Mouse (Mus musculus): Measurements from ENCODE around the gene 2210408I21Rik. TPM values are rescaled to one million over a fixed set of nuclear protein-coding genes. Genes with fewer than 3 reads are reported as not detected.
"Not testable (repeated sequence)": the region's sequence is repeated elsewhere in the genome, so short reads cannot be mapped to it uniquely, and the experiment has no call there.

2210408I21Rik gene
- 11.3 and 12.4 TPM in 2 replicates for polyA plus RNA-seq (2014; fragmentation: Nextera tagmentation; extraction: Ambion mirVana)

DNA sequence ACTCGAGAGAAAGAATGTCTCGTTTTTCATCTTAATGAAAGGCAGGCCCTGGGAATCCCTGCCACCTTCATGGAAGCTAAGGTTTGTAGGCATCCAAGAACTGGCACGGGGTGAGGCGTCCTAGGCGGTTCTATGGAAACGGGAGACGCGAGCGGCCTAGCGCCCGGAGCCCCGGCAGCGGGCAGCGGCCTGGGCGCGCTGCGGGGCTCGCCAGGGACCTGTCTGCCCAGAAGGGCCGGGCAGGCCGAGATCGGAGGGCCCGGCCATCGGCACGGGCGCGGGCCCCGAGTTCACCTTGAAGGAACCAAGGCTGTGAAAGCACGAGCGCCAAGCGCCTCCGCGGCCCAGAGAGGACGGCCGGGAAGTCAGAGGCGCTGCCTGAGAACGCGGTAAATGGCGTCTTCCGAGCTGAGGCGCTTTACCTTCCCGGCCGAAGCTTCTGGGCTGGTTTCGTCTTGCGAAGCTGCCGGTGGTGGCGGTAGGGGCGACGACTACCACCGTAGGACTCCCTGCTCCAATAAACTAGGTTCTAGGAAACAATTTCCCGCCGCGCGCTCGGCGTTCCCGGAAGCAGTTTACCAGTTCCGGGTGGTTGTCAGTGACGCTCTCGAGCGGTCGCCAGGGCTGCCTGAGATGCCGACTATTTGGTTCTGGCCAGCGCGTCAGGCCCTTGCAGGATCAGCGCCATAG, at the start of gene 2210408I21Rik, which contains the start of gene Slf1:
TSS of gene 2210408I21Rik (plus strand) at position 610 of the 690 bp plus-strand sequence.
TSS of gene Slf1 (minus strand) at position 543 of the 690 bp plus-strand sequence.
- H3K36me3 ChIP-seq (ENCODE audit: control insufficient read depth, insufficient read depth, low read length): no peaks in the 10 kb centered on the region
- H3K4me3 ChIP-seq (ENCODE audit: low read length): peak within 1 kb of the TSS; percentile 93

DNA sequence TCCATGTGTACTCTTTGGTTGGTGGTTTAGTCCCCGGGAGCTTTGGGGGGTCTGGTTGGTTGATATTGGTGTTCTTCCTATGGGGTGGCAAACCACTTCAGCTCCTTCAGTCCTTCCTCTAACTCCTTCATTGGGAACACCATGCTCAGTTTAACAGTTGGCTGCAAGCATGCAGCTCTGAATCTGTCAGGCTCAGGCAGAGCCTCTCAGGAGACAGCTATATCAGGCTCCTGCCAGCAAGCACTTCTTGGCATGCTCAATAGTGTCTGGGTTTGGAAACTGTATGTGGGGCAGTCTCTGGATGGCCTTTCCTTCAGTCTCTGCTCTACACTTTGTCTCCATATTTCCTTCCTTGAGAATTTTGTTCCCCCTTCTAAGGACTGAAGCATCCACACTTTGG, 42.5 kb upstream of the 2210408I21Rik start:
- H3K4me2 ChIP-seq (replicated peaks; ENCODE audit: low read depth, low read length); H3K27me3 ChIP-seq (ENCODE audit: control insufficient read depth, insufficient read depth, low read length); H3K9me3 ChIP-seq (ENCODE audit: control insufficient read depth, low read length); H3K4me1 ChIP-seq (ENCODE audit: control insufficient read depth, insufficient read depth, low read length); H3K9ac ChIP-seq (ENCODE audit: low read depth, low read length); ATAC-seq (ENCODE audit: low FRiP score, low TSS enrichment); H3K4me3 ChIP-seq (ENCODE audit: low read length); H3K27ac ChIP-seq (ENCODE audit: low read depth, low read length): not testable (repeated sequence)
- H3K36me3 ChIP-seq (ENCODE audit: control insufficient read depth, insufficient read depth, low read length): peaks cover 16% of the 10 kb centered on the region; the same call in 1 of the 2 replicates
- WGBS: 82% methylated on average over 1 of the region's 1 CpGs

More for the DNA sequence above, at the start of gene 2210408I21Rik, which contains the start of gene Slf1:
- peak; percentile 99 for ATAC-seq (ENCODE audit: low FRiP score, low TSS enrichment)
- no peaks in the 10 kb centered on the region for H3K27me3 ChIP-seq (ENCODE audit: control insufficient read depth, insufficient read depth, low read length)
- H3K4me1 ChIP-seq (ENCODE audit: control insufficient read depth, insufficient read depth, low read length): no peaks in the 10 kb centered on the region
- peak within 1 kb of the TSS; percentile 93 for H3K27ac ChIP-seq (ENCODE audit: low read depth, low read length)
- H3K9me3 ChIP-seq (ENCODE audit: control insufficient read depth, low read length): no peaks in the 10 kb centered on the region
- H3K9ac ChIP-seq (ENCODE audit: low read depth, low read length): peak within 1 kb of the TSS; percentile 94
- H3K4me2 ChIP-seq (replicated peaks; ENCODE audit: low read depth, low read length): peak within 1 kb of the TSS; percentile 49
- under 1% methylated on average over 65 of the region's 65 CpGs for WGBS

DNA sequence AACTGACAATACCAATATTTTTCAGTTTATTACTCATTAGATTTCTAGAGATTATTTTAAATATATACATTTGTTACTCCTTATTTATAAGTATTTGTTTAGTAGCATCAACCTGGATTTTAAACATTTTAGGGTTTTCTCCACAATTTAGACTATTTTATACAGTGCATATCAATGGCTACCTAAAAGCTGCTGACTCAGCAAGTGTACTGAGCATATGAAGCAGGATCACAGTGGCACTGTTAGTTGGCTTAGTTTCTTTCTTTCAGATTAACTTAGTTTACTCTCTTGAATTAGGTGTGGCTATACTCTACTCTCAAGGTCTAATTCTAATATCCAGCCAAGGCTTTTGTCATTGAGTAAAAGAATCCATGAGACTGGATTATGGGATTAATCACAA, 27.6 kb upstream of the 2210408I21Rik start:
- Histone ChIP-seq H3K36me3 (ENCODE audit: control insufficient read depth, insufficient read depth, low read length) (peaks cover 10% of the 10 kb centered on the region; the same call in 1 of the 2 replicates), H3K9me3 (ENCODE audit: control insufficient read depth, low read length) (no peaks in the 10 kb centered on the region), H3K4me2 (replicated peaks; ENCODE audit: low read depth, low read length) (no peak overlapping the region), H3K27me3 (ENCODE audit: control insufficient read depth, insufficient read depth, low read length) (no peaks in the 10 kb centered on the region), H3K9ac (ENCODE audit: low read depth, low read length) (no peak overlapping the region), H3K27ac (ENCODE audit: low read depth, low read length) (no peak overlapping the region), H3K4me3 (ENCODE audit: low read length) (no peak overlapping the region), H3K4me1 (ENCODE audit: control insufficient read depth, insufficient read depth, low read length) (no peaks in the 10 kb centered on the region)
- ATAC-seq (ENCODE audit: low FRiP score, low TSS enrichment): no peak

DNA sequence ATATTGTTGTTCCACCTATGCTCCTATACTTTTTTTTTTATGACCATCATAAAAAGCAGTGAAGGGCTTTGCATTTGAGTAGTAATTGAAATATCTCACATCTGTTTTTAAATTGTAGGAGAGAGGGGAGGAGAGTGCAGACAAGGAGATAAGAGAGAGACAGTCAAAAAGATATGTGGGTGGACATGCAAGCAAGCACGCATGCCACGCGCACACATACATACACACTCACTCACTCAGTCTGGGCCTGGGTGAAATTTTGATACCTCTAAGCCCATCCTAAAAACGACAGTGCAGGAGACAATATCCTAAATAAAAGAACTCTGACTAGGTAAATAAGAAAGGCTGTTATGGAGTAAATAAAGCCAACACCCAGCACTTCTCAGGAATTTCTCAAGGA, 16.6 kb upstream of the 2210408I21Rik start:
- Histone ChIP-seq H3K9me3 (ENCODE audit: control insufficient read depth, low read length) (no peaks in the 10 kb centered on the region), H3K9ac (ENCODE audit: low read depth, low read length) (no peak overlapping the region), H3K27ac (ENCODE audit: low read depth, low read length) (no peak overlapping the region), H3K4me1 (ENCODE audit: control insufficient read depth, insufficient read depth, low read length) (no peaks in the 10 kb centered on the region), H3K4me3 (ENCODE audit: low read length) (no peak overlapping the region), H3K27me3 (ENCODE audit: control insufficient read depth, insufficient read depth, low read length) (no peaks in the 10 kb centered on the region), H3K36me3 (ENCODE audit: control insufficient read depth, insufficient read depth, low read length) (no peaks in the 10 kb centered on the region; the same call in 1 of the 2 replicates), H3K4me2 (replicated peaks; ENCODE audit: low read depth, low read length) (no peak overlapping the region)
- ATAC-seq (ENCODE audit: low FRiP score, low TSS enrichment): no peak
- WGBS: 92% methylated on average over 4 of the region's 4 CpGs

DNA sequence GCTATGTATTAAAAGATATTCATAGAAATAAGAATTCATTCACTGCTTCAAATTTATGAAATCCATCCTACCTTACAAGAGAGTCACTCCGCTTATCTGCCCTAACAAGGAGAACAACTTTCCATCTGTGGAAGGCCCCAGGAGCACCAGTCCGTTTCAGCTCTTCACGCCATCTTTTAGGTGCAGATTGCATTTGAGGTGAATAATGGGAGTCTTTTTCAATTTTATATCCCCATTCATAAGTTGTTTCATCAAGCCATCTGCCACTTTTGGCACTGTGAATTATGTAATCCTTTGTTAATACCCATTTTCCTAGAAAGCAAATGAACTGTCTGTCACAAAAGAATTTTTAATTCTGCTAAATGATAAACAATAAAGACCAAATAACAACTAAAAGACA, 10.2 kb upstream of the 2210408I21Rik start:
- WGBS: 93% methylated on average over 3 of the region's 3 CpGs
- no peak overlapping the region for H3K4me2 ChIP-seq (replicated peaks; ENCODE audit: low read depth, low read length)
- no peaks in the 10 kb centered on the region for H3K9me3 ChIP-seq (ENCODE audit: control insufficient read depth, low read length)
- no peaks in the 10 kb centered on the region for H3K4me1 ChIP-seq (ENCODE audit: control insufficient read depth, insufficient read depth, low read length)
- no peak overlapping the region for H3K4me3 ChIP-seq (ENCODE audit: low read length)
- H3K27ac ChIP-seq (ENCODE audit: low read depth, low read length): no peak overlapping the region
- no peaks in the 10 kb centered on the region for H3K27me3 ChIP-seq (ENCODE audit: control insufficient read depth, insufficient read depth, low read length)
- no peak for ATAC-seq (ENCODE audit: low FRiP score, low TSS enrichment)
- peaks cover 3% of the 10 kb centered on the region; the same call in 1 of the 2 replicates for H3K36me3 ChIP-seq (ENCODE audit: control insufficient read depth, insufficient read depth, low read length)
- H3K9ac ChIP-seq (ENCODE audit: low read depth, low read length): no peak overlapping the region

DNA sequence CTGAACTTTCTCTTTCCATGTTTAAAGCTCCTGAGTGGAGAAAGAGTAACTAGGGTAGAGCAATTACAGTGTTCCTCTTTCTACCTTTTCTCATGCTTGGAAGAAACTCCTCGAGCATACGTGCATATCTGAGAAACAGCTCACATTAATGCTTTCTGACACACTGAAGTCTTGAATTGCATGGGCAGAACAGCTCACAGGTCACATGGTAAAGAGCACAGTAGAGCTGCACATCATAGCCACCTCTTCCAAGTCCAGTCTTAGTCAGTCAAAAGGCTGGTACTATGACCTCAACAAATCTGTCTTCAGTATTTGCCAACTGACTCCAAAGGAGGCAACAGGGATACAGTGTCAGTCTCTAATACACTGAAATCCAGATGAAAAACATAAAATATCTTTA, 7.1 kb upstream of the 2210408I21Rik start:
- WGBS: 88% methylated on average over 2 of the region's 2 CpGs
- no peaks in the 10 kb centered on the region for H3K9me3 ChIP-seq (ENCODE audit: control insufficient read depth, low read length)
- no peak overlapping the region for H3K27ac ChIP-seq (ENCODE audit: low read depth, low read length)
- H3K27me3 ChIP-seq (ENCODE audit: control insufficient read depth, insufficient read depth, low read length): no peaks in the 10 kb centered on the region
- H3K4me3 ChIP-seq (ENCODE audit: low read length): no peak overlapping the region
- no peak for ATAC-seq (ENCODE audit: low FRiP score, low TSS enrichment)
- H3K9ac ChIP-seq (ENCODE audit: low read depth, low read length): no peak overlapping the region
- no peak overlapping the region for H3K4me2 ChIP-seq (replicated peaks; ENCODE audit: low read depth, low read length)
- H3K36me3 ChIP-seq (ENCODE audit: control insufficient read depth, insufficient read depth, low read length): peaks cover 3% of the 10 kb centered on the region; the same call in 1 of the 2 replicates
- H3K4me1 ChIP-seq (ENCODE audit: control insufficient read depth, insufficient read depth, low read length): no peaks in the 10 kb centered on the region

DNA sequence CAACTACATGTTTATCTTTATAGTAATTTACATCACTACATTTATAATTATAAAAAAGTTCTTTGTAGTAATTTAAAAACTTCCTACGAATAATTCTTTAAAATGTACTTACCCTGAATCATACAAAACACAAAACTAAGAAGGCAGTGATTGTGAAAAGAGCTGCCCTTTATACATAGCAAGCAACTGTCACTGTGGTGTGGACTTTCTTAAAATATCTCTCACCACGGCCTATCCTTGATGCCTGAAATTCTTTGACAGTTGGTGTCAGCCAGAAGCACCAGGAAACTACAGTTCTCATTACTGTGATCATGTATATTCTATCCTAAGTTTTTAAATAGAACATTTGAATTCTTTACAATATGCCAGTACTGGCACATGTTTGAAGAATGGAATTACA, 4.2 kb upstream of the 2210408I21Rik start:
- Histone ChIP-seq H3K4me3 (ENCODE audit: low read length) (no peak overlapping the region), H3K27me3 (ENCODE audit: control insufficient read depth, insufficient read depth, low read length) (no peaks in the 10 kb centered on the region), H3K36me3 (ENCODE audit: control insufficient read depth, insufficient read depth, low read length) (no peaks in the 10 kb centered on the region), H3K27ac (ENCODE audit: low read depth, low read length) (no peak overlapping the region), H3K4me1 (ENCODE audit: control insufficient read depth, insufficient read depth, low read length) (no peaks in the 10 kb centered on the region), H3K4me2 (replicated peaks; ENCODE audit: low read depth, low read length) (no peak overlapping the region), H3K9ac (ENCODE audit: low read depth, low read length) (no peak overlapping the region), H3K9me3 (ENCODE audit: control insufficient read depth, low read length) (no peaks in the 10 kb centered on the region)
- WGBS: 84% methylated on average over 2 of the region's 2 CpGs
- ATAC-seq (ENCODE audit: low FRiP score, low TSS enrichment): no peak

DNA sequence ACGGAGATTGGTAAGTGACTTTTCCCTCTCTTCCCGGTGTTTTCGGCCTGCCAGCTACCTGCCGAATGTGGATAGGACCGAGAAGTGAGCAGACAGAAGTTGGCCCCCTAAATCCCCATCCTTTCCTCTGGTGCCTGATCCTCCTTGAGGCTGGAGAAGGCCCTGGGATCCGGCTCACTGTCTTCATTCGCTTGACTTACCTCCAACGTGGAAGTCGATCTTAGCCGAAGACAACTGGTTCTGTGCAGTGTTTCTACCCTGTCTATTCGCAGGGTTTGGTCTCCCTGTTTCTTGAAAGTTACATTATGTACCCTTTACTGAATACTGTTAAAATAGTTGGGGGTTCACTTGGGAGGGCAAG, 261 bp downstream of the 2210408I21Rik start:
- ATAC-seq (ENCODE audit: low FRiP score, low TSS enrichment): peak; percentile 72
- H3K27me3 ChIP-seq (ENCODE audit: control insufficient read depth, insufficient read depth, low read length): no peaks in the 10 kb centered on the region
- no peak overlapping the region for H3K27ac ChIP-seq (ENCODE audit: low read depth, low read length)
- H3K4me2 ChIP-seq (replicated peaks; ENCODE audit: low read depth, low read length): peak overlapping the region; percentile 49
- H3K9me3 ChIP-seq (ENCODE audit: control insufficient read depth, low read length): no peaks in the 10 kb centered on the region
- no peaks in the 10 kb centered on the region for H3K36me3 ChIP-seq (ENCODE audit: control insufficient read depth, insufficient read depth, low read length)
- peak overlapping the region; percentile 93 for H3K4me3 ChIP-seq (ENCODE audit: low read length)
- no peaks in the 10 kb centered on the region for H3K4me1 ChIP-seq (ENCODE audit: control insufficient read depth, insufficient read depth, low read length)
- peak overlapping the region; percentile 94 for H3K9ac ChIP-seq (ENCODE audit: low read depth, low read length)
- WGBS: under 1% methylated on average over 11 of the region's 11 CpGs

DNA sequence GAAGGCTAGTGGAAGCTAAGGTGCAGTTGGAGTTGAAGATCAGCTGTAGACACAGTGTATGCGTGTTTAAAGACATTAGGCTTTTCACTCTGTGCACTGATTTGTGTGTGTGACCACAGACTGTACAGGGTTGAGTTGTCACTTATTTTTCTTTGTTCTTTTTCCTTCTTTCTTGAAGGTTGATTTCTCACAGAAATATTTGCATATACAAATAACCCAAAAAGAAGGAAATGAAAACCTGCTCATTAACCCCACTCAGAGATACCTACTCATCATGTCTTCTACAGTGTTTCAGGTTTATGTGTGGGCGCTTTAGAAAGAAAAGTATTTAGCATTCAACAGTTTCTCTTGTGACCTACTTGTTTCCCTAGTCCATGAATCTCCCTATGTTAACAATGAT, 5.5 kb downstream of the 2210408I21Rik start:
- H3K4me3 ChIP-seq (ENCODE audit: low read length): no peak overlapping the region
- H3K27ac ChIP-seq (ENCODE audit: low read depth, low read length): no peak overlapping the region
- no peaks in the 10 kb centered on the region for H3K36me3 ChIP-seq (ENCODE audit: control insufficient read depth, insufficient read depth, low read length)
- 87% methylated on average over 2 of the region's 2 CpGs for WGBS
- no peaks in the 10 kb centered on the region for H3K4me1 ChIP-seq (ENCODE audit: control insufficient read depth, insufficient read depth, low read length)
- H3K9ac ChIP-seq (ENCODE audit: low read depth, low read length): no peak overlapping the region
- H3K27me3 ChIP-seq (ENCODE audit: control insufficient read depth, insufficient read depth, low read length): no peaks in the 10 kb centered on the region
- no peaks in the 10 kb centered on the region for H3K9me3 ChIP-seq (ENCODE audit: control insufficient read depth, low read length)
- H3K4me2 ChIP-seq (replicated peaks; ENCODE audit: low read depth, low read length): no peak overlapping the region
- no peak for ATAC-seq (ENCODE audit: low FRiP score, low TSS enrichment)

All from kidney, embryonic 14.5 days (tissue).